Mouse (Mus musculus) ES-Bruce4 (cell line): ENCODE data around the gene Nin.

ENCODE experiments used
- EP300 ChIP-seq: IDR thresholded peaks from 2 replicates; pipeline ENCODE4 v1.6.1; 2011; ENCODE audit warnings: low read depth, low read length; ENCODE audit not compliant: insufficient read depth
- POLR2A ChIP-seq: IDR thresholded peaks from one replicate; pipeline ENCODE4 v1.8.1; 2011; ENCODE audit warnings: low read length; ENCODE audit not compliant: insufficient read depth

- TF ChIP-seq EP300 (no peak), POLR2A (no peak)
These were observed 35.0 kb downstream of the Nin start for GRCm38 (mm10) chr12:70078471-70079025.
